ENCODE assay signal across 8 mouse cellular contexts in the genomic region with DNA sequence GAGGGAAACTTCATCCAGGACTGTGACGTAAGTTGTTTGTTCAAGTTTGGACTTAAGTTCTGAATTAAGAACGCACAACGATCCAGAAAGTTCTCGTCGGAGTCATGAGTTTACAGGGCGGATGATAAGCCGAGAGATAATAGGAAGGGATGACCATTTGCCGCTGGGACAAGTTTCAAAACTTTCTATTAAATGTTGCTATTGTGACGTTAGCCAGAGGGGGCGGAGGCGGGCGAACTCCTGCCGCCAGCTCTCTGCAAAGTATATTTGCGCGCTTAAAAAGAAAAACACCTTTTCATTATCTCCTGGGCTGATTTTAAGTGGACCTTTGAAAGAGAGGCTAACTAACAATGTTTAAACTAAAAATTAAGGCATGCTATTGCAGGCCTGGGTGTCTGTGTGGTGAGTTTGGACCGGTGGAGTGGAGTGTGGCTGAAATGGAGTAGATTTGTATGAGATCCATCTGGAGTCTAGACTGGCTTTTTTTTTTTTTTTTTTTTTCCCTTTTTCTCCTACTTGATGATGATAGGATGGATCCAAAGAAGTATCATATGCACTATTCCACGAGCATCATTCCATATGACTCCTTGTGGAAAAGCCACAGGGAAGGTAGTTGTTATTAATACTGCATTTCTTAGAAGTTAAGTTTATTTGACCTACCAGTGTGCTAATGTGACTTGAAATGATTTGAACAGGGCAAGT. TPM values are rescaled to one million over a fixed set of nuclear protein-coding genes. Genes with fewer than 3 reads are reported as not detected.
DNase-seq lines count a peak whose midpoint lies in the region; ATAC-seq and TF ChIP-seq lines count a peak whose summit lies in the region.

No protein-coding gene starts in this region.

- intact Hi-C loops in heart, adult 2 months (cut with DNase I) = loop anchor here (5.0 kb wide), 2 partner anchors 40 to 75 kb away; partner anchors contain the start of gene Sepsecs

- peaks cover 2% of the 10 kb centered on the region for H3K79me2 ChIP-seq in heart, adult 2 months (replicated peaks; ENCODE audit: control insufficient read depth, insufficient read depth, low read length)

- H3K4me2 ChIP-seq in intestine, postnatal 0 days (replicated peaks; ENCODE audit: low read depth) = peak overlapping the region; percentile 79
- peak overlapping the region; percentile 78 for H3K4me2 ChIP-seq in liver, postnatal 0 days (ENCODE audit: low read depth, low read length)

- no peaks in the 10 kb centered on the region for H3K36me3 ChIP-seq in ES-Bruce4 (ENCODE audit: control insufficient read depth, insufficient read depth, low read length, poor library complexity, severe bottlenecking)
- peaks cover 2% of the 10 kb centered on the region; the same call in 1 of the 2 replicates for H3K36me3 ChIP-seq in heart, adult 2 months (ENCODE audit: control insufficient read depth, insufficient read depth, low read length)
- no peaks in the 10 kb centered on the region for H3K36me3 ChIP-seq in intestine, postnatal 0 days (ENCODE audit: control insufficient read depth, insufficient read depth)
- H3K36me3 ChIP-seq in liver, postnatal 0 days (replicated peaks; ENCODE audit: insufficient read depth, low read length) = no peaks in the 10 kb centered on the region

- no peak for TF ChIP-seq EP300 in ES-Bruce4 (IDR thresholded peaks at IDR 0.05; ENCODE audit: insufficient read depth, low read depth, low read length)
- no peak for TF ChIP-seq EP300 in heart, adult 2 months (IDR thresholded peaks at IDR 0.05; ENCODE audit: insufficient read depth, low read depth, low read length)
- no peak for TF ChIP-seq EP300 in liver, postnatal 0 days (IDR thresholded peaks at IDR 0.05; ENCODE audit: low read depth)

- H3K4me1 ChIP-seq in ES-Bruce4 (ENCODE audit: control insufficient read depth, insufficient read depth, low read length) = no peaks in the 10 kb centered on the region
- H3K4me1 ChIP-seq in heart, adult 2 months (ENCODE audit: control insufficient read depth, insufficient read depth, low read length) = peaks cover 2% of the 10 kb centered on the region
- H3K4me1 ChIP-seq in intestine, postnatal 0 days (replicated peaks; ENCODE audit: control insufficient read depth, insufficient read depth, low read length) = no peaks in the 10 kb centered on the region
- peaks cover 8% of the 10 kb centered on the region for H3K4me1 ChIP-seq in liver, postnatal 0 days (ENCODE audit: insufficient read depth)

- peak overlapping the region; percentile 80 for H3K9ac ChIP-seq in ES-Bruce4 (ENCODE audit: low read depth, poor library complexity, severe bottlenecking)
- H3K9ac ChIP-seq in heart, adult 2 months (ENCODE audit: low read depth, low read length) = peak overlapping the region; percentile 97
- H3K9ac ChIP-seq in intestine, postnatal 0 days (ENCODE audit: low read depth, low read length) = peak overlapping the region; percentile 90
- H3K9ac ChIP-seq in liver, postnatal 0 days (replicated peaks) = peak overlapping the region; percentile 88

- WGBS in heart, adult 2 months = 4% methylated on average over 17 of the region's 17 CpGs
- 2% methylated on average over 17 of the region's 17 CpGs for WGBS in intestine, postnatal 0 days
- WGBS in liver, postnatal 0 days (ENCODE audit: insufficient replicate concordance) = 3% methylated on average over 17 of the region's 17 CpGs

- H3K27ac ChIP-seq in ES-Bruce4 (ENCODE audit: insufficient read depth, low read length) = no peak overlapping the region
- peak overlapping the region; percentile 63 for H3K27ac ChIP-seq in heart, adult 2 months
- peak overlapping the region; percentile 92 for H3K27ac ChIP-seq in intestine, postnatal 0 days (ENCODE audit: low read depth, low read length)
- H3K27ac ChIP-seq in liver, postnatal 0 days (ENCODE audit: low read depth) = peak overlapping the region; percentile 87

- TF ChIP-seq POLR2A in ES-Bruce4 (IDR thresholded peaks at IDR 0.05; ENCODE audit: insufficient read depth, low read length) = no peak
- TF ChIP-seq POLR2A in heart, adult 2 months (IDR thresholded peaks at IDR 0.05; ENCODE audit: insufficient read depth, low read depth, low read length) = no peak

- DNase-seq in 3T3-L1 (ENCODE audit: low read depth, low spot score) = peak; percentile 85
- DNase-seq in embryo, embryonic 10 days (ENCODE audit: low spot score) = peak; percentile 62
- peak; percentile 52 to 53 for DNase-seq in heart, adult 2 months
- peak; percentile 70 for DNase-seq in liver, postnatal 0 days
- DNase-seq in neural tube, embryonic 10.5 days (ENCODE audit: extremely low spot score, low spot score) = peak; percentile 65
- peak; percentile 17 to 35 for DNase-seq in thymus, postnatal 36 days

- H3K9me3 ChIP-seq in ES-Bruce4 (replicated peaks; ENCODE audit: control insufficient read depth, insufficient read depth, low read length, poor library complexity, severe bottlenecking) = no peaks in the 10 kb centered on the region; the same call in 1 of the 2 replicates
- H3K9me3 ChIP-seq in intestine, postnatal 0 days (ENCODE audit: control insufficient read depth) = no peaks in the 10 kb centered on the region
- no peaks in the 10 kb centered on the region for H3K9me3 ChIP-seq in liver, postnatal 0 days (ENCODE audit: low read length)

- no peaks in the 10 kb centered on the region for H3K27me3 ChIP-seq in ES-Bruce4 (ENCODE audit: control insufficient read depth, insufficient read depth, low read length, poor library complexity, severe bottlenecking)
- H3K27me3 ChIP-seq in heart, adult 2 months (ENCODE audit: control insufficient read depth, insufficient read depth, low read length) = no peaks in the 10 kb centered on the region
- H3K27me3 ChIP-seq in intestine, postnatal 0 days (replicated peaks; ENCODE audit: control insufficient read depth, insufficient read depth, low read length) = no peaks in the 10 kb centered on the region
- H3K27me3 ChIP-seq in liver, postnatal 0 days (ENCODE audit: insufficient read depth, low read length) = no peaks in the 10 kb centered on the region

- ATAC-seq in intestine, postnatal 0 days = peak; percentile 38
- ATAC-seq in liver, postnatal 0 days = peak; percentile 43

- peak; percentile 1 for TF ChIP-seq CTCF in ES-Bruce4 (IDR thresholded peaks at IDR 0.05; ENCODE audit: low read depth, low read length)
- TF ChIP-seq CTCF in heart, adult 2 months (IDR thresholded peaks at IDR 0.05) = peak; percentile 67
- peak; percentile 57 for TF ChIP-seq CTCF in intestine, postnatal 0 days (IDR thresholded peaks at IDR 0.05; ENCODE audit: low read depth)
- TF ChIP-seq CTCF in liver, postnatal 0 days (IDR thresholded peaks at IDR 0.05; ENCODE audit: low read depth) = peak; percentile 58

- peak overlapping the region; percentile 89 for H3K4me3 ChIP-seq in ES-Bruce4 (ENCODE audit: low read depth, low read length)
- peak overlapping the region; percentile 83 for H3K4me3 ChIP-seq in heart, adult 2 months
- peak overlapping the region; percentile 98 for H3K4me3 ChIP-seq in intestine, postnatal 0 days (ENCODE audit: low read depth, low read length)
- H3K4me3 ChIP-seq in liver, postnatal 0 days (ENCODE audit: low read depth, low read length) = peak overlapping the region; percentile 90

RNA-seq across cellular contexts. Expression of gene Pi4k2b, which starts 0.9 kb away (rescaled TPM):
- 41.9 and 44.5 TPM in 2 replicates for polyA plus RNA-seq in ES-Bruce4 (2011; ENCODE audit: insufficient read depth, insufficient read length, low read depth, missing spikeins)
- total RNA-seq in heart, adult 2 months (2021) = 1 to 10 TPM; 1.1 to 2.3 TPM
- polyA plus RNA-seq in heart, adult 2 months (2012; rRNA removed) = 1.6 and 1.9 TPM in 2 replicates
- 40.9 and 43.1 TPM in 2 replicates for polyA plus RNA-seq in intestine, postnatal 0 days (2015; fragmentation: Nextera tagmentation; extraction: Ambion mirVana)
- polyA plus RNA-seq in liver, postnatal 0 days (2015; fragmentation: Nextera tagmentation; extraction: Ambion mirVana) = 16.8 and 18.4 TPM in 2 replicates

RNA-seq across cellular contexts. Expression of gene Zcchc4, which starts 32.9 kb away (rescaled TPM):
- polyA plus RNA-seq in ES-Bruce4 (2011; ENCODE audit: insufficient read depth, insufficient read length, low read depth, missing spikeins) = 19.9 and 20.2 TPM in 2 replicates
- 1 to 10 TPM; 5.0 to 5.2 TPM for total RNA-seq in heart, adult 2 months (2021)
- 4.5 and 7.3 TPM in 2 replicates for polyA plus RNA-seq in heart, adult 2 months (2012; rRNA removed)
- 4.2 TPM in 2 replicates for polyA plus RNA-seq in intestine, postnatal 0 days (2015; fragmentation: Nextera tagmentation; extraction: Ambion mirVana)
- 2.6 and 3.6 TPM in 2 replicates for polyA plus RNA-seq in liver, postnatal 0 days (2015; fragmentation: Nextera tagmentation; extraction: Ambion mirVana)

Comparison
In these comparisons a context has a peak if more than half of its experiments do, and no peak if none do; other contexts are left out.
1. DNase-seq: peak in every context shown above with its lines; median percentile 85 in 3T3-L1; 70 in liver, postnatal 0 days; 65 in neural tube, embryonic 10.5 days; 62 in embryo, embryonic 10 days; 52 in heart, adult 2 months; 26 in thymus, postnatal 36 days.
2. CTCF ChIP-seq: peak in every context shown above with its lines; median percentile 67 in heart, adult 2 months; 58 in liver, postnatal 0 days; 57 in intestine, postnatal 0 days; 1 in ES-Bruce4.